Mouse (Mus musculus): Measurements from ENCODE around the gene Cmtm3. TPM values are rescaled to one million over a fixed set of nuclear protein-coding genes. Genes with fewer than 3 reads are reported as not detected.

The Cmtm3 gene
- polyA plus RNA-seq, 1 experiment from 2014 or later, result 23.4 TPM

DNA sequence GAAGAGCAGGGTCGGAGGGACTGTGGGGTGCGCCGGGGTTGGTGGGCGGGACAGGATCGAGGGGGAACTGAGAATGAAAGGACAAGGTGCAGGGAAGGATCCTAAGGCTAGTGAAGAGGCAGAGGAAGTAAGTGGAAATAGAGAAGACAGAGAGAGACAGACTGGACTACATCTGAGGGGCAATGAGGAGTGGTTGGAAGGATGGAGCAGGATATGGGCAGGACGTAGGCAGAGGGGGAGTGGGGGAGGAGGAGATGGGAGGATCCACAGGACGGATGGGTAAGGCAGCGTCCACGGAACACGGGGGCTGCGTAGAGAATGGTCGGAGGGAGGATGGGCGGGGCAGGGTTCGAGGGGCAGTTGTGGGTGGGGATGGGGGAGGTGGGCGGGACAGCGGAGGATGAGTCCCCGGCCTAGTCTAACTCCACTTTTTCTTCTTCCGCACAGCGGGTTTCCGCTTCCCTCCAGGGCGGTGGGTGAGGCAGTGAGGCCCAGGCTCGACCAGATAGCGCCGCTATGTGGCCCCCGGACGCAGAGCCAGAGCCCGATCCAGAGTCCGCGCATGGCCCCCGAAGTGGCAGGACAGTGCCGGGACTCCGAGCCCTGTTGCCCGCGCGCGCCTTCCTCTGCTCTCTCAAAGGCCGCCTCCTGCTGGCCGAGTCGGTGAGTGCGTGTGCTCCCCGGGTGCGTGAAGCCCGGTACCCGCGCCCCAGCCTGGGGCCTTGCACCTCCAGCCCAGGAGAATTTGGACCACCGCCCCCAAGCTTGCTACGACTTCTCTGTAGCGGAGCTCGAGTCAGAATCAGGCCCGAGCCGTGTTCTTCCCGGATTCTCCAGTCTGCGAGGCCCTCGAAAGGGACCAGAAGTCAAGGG is 1.3 kb downstream of the Cmtm3 start:
- peak overlapping the region; percentile 77 for H3K4me2 ChIP-seq (ENCODE audit: low read depth, low read length)
- ATAC-seq (ENCODE audit: low read depth), result peak; percentile 81
- no peaks in the 10 kb centered on the region for H3K9me3 ChIP-seq (ENCODE audit: control insufficient read depth, low read length)
- WGBS, result under 1% methylated on average over 44 of the region's 54 CpGs
- no peaks in the 10 kb centered on the region for H3K4me1 ChIP-seq (ENCODE audit: control insufficient read depth, insufficient read depth, low read length)
- peak overlapping the region; percentile 6; the same call in 1 of the 2 replicates for H3K27ac ChIP-seq (ENCODE audit: low read depth, low read length)
- peak overlapping the region; percentile 49 for H3K4me3 ChIP-seq (ENCODE audit: low read depth, low read length)
- peak overlapping the region; percentile 54 for H3K9ac ChIP-seq (replicated peaks; ENCODE audit: low read depth, low read length)
- H3K27me3 ChIP-seq (ENCODE audit: control insufficient read depth, insufficient read depth, low read length), result no peaks in the 10 kb centered on the region
- H3K36me3 ChIP-seq (ENCODE audit: control insufficient read depth, insufficient read depth, low read length), result no peaks in the 10 kb centered on the region

- peak; percentile 69 for ATAC-seq (ENCODE audit: low read depth)
- WGBS, result under 1% methylated on average over 24 of the region's 24 CpGs
- H3K36me3 ChIP-seq (ENCODE audit: control insufficient read depth, insufficient read depth, low read length), result no peaks in the 10 kb centered on the region
- no peaks in the 10 kb centered on the region for H3K27me3 ChIP-seq (ENCODE audit: control insufficient read depth, insufficient read depth, low read length)
- H3K9ac ChIP-seq (replicated peaks; ENCODE audit: low read depth, low read length), result peak overlapping the region; percentile 54
- H3K4me1 ChIP-seq (ENCODE audit: control insufficient read depth, insufficient read depth, low read length), result no peaks in the 10 kb centered on the region
- no peaks in the 10 kb centered on the region for H3K9me3 ChIP-seq (ENCODE audit: control insufficient read depth, low read length)
- H3K4me2 ChIP-seq (ENCODE audit: low read depth, low read length), result peak overlapping the region; percentile 77
- peak overlapping the region; percentile 6; the same call in 1 of the 2 replicates for H3K27ac ChIP-seq (ENCODE audit: low read depth, low read length)
- peak overlapping the region; percentile 49 for H3K4me3 ChIP-seq (ENCODE audit: low read depth, low read length)
Observed at GRCm38 (mm10) chr8:104341106-104341561, 1.9 kb downstream of the Cmtm3 start.

DNA sequence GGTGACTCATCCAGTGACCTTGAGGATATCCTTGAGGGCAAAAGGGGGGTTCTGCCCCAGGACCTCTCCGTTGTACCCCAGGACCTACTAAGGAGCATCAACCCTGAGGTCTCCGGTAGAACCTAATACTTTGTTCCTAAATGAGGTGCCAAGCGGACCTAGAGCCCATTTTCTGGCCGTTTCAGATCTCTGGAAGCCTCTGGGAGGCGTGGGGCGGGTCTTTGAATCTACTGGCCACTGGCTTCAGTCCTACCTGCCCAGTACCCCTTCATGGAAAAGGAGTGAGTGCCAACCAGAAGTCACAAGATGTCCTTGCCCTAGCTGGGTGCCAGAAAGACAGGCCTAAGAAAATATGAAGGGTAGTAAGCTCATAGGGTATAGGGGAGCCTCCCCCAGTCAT is 2.5 kb downstream of the Cmtm3 start:
- Histone ChIP-seq H3K4me2 (ENCODE audit: low read depth, low read length) (peak overlapping the region; percentile 77; the same call in 1 of the 2 replicates), H3K27me3 (ENCODE audit: control insufficient read depth, insufficient read depth, low read length) (no peaks in the 10 kb centered on the region), H3K9ac (replicated peaks; ENCODE audit: low read depth, low read length) (no peak overlapping the region), H3K4me1 (ENCODE audit: control insufficient read depth, insufficient read depth, low read length) (no peaks in the 10 kb centered on the region), H3K27ac (ENCODE audit: low read depth, low read length) (no peak overlapping the region), H3K9me3 (ENCODE audit: control insufficient read depth, low read length) (no peaks in the 10 kb centered on the region), H3K4me3 (ENCODE audit: low read depth, low read length) (no peak overlapping the region), H3K36me3 (ENCODE audit: control insufficient read depth, insufficient read depth, low read length) (no peaks in the 10 kb centered on the region)
- ATAC-seq (ENCODE audit: low read depth), result no peak
- 48% methylated on average over 6 of the region's 6 CpGs for WGBS

GRCm38 (mm10) chr8:104342426-104342825 is 3.2 kb downstream of the Cmtm3 start:
- H3K9me3 ChIP-seq (ENCODE audit: control insufficient read depth, low read length), result no peaks in the 10 kb centered on the region
- WGBS, result 84% methylated on average over 5 of the region's 5 CpGs

DNA sequence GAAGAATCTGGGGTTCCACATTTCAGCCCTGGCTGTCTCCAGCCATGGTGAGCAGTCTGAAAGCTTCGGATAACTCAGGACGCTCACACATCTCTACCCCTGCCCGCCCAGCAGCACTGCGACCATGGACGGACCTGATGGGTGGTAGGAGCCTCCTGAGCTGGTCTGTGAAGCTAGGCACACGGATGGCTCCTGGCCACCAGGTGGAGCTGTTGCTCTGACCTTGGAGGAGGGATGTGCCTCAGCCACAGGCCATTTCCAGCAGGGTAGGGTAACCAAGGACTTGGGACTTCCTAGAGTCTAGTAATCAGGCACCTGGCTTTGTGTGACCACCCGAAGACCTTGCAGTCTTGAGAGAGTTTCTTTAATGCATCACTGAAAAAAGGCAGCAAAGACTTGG is 4.7 kb downstream of the Cmtm3 start:
- H3K36me3 ChIP-seq (ENCODE audit: control insufficient read depth, insufficient read depth, low read length), result no peaks in the 10 kb centered on the region
- WGBS, result 11% methylated on average over 7 of the region's 7 CpGs

More at GRCm38 (mm10) chr8:104342426-104342825, 3.2 kb downstream of the Cmtm3 start:
- Histone ChIP-seq H3K27me3 (ENCODE audit: control insufficient read depth, insufficient read depth, low read length) (no peaks in the 10 kb centered on the region), H3K4me3 (ENCODE audit: low read depth, low read length) (no peak overlapping the region), H3K9ac (replicated peaks; ENCODE audit: low read depth, low read length) (no peak overlapping the region), H3K27ac (ENCODE audit: low read depth, low read length) (no peak overlapping the region), H3K36me3 (ENCODE audit: control insufficient read depth, insufficient read depth, low read length) (no peaks in the 10 kb centered on the region), H3K4me2 (ENCODE audit: low read depth, low read length) (no peak overlapping the region), H3K4me1 (ENCODE audit: control insufficient read depth, insufficient read depth, low read length) (no peaks in the 10 kb centered on the region)
- ATAC-seq (ENCODE audit: low read depth), result no peak

GRCm38 (mm10) chr8:104344622-104345021 is 5.4 kb downstream of the Cmtm3 start:
- ATAC-seq (ENCODE audit: low read depth), result no peak
- H3K9me3 ChIP-seq (ENCODE audit: control insufficient read depth, low read length), result no peaks in the 10 kb centered on the region
- H3K27ac ChIP-seq (ENCODE audit: low read depth, low read length), result no peak overlapping the region
- 96% methylated on average over 5 of the region's 5 CpGs for WGBS
- no peak overlapping the region for H3K4me2 ChIP-seq (ENCODE audit: low read depth, low read length)
- H3K27me3 ChIP-seq (ENCODE audit: control insufficient read depth, insufficient read depth, low read length), result no peaks in the 10 kb centered on the region
- no peak overlapping the region for H3K9ac ChIP-seq (replicated peaks; ENCODE audit: low read depth, low read length)
- H3K36me3 ChIP-seq (ENCODE audit: control insufficient read depth, insufficient read depth, low read length), result no peaks in the 10 kb centered on the region
- no peaks in the 10 kb centered on the region for H3K4me1 ChIP-seq (ENCODE audit: control insufficient read depth, insufficient read depth, low read length)
- H3K4me3 ChIP-seq (ENCODE audit: low read depth, low read length), result no peak overlapping the region

More for the DNA sequence above, 4.7 kb downstream of the Cmtm3 start:
- Histone ChIP-seq H3K4me1 (ENCODE audit: control insufficient read depth, insufficient read depth, low read length) (no peaks in the 10 kb centered on the region), H3K9me3 (ENCODE audit: control insufficient read depth, low read length) (no peaks in the 10 kb centered on the region), H3K9ac (replicated peaks; ENCODE audit: low read depth, low read length) (no peak overlapping the region), H3K4me3 (ENCODE audit: low read depth, low read length) (no peak overlapping the region), H3K27ac (ENCODE audit: low read depth, low read length) (no peak overlapping the region), H3K4me2 (ENCODE audit: low read depth, low read length) (no peak overlapping the region), H3K27me3 (ENCODE audit: control insufficient read depth, insufficient read depth, low read length) (no peaks in the 10 kb centered on the region)
- peak; percentile 50; the same call in 1 of the 2 replicates for ATAC-seq (ENCODE audit: low read depth)

DNA sequence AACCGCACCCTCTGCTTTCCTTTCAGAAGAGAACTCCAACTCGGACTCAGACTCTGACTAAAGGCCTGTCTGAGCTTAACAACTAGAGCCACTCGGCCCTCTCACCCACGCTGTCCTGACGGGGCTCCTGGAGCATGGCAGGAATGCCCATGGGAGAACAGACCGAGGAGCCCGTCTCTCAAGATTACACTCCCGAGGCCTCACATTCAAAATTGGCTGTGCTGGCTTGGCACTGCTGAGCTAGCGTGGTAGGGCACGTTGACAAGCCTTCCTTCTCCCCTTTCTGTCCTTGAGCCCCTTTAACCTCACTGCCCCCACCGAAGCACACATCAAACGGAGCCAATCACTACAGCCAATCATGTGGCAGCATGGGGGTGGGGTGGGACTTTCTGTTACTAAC is 7.5 kb downstream of the Cmtm3 start:
- WGBS, result 59% methylated on average over 12 of the region's 12 CpGs
- no peak overlapping the region for H3K27ac ChIP-seq (ENCODE audit: low read depth, low read length)
- no peak overlapping the region for H3K4me3 ChIP-seq (ENCODE audit: low read depth, low read length)
- no peaks in the 10 kb centered on the region for H3K4me1 ChIP-seq (ENCODE audit: control insufficient read depth, insufficient read depth, low read length)
- H3K27me3 ChIP-seq (ENCODE audit: control insufficient read depth, insufficient read depth, low read length), result no peaks in the 10 kb centered on the region
- no peak overlapping the region for H3K4me2 ChIP-seq (ENCODE audit: low read depth, low read length)
- no peaks in the 10 kb centered on the region for H3K36me3 ChIP-seq (ENCODE audit: control insufficient read depth, insufficient read depth, low read length)
- H3K9me3 ChIP-seq (ENCODE audit: control insufficient read depth, low read length), result no peaks in the 10 kb centered on the region
- H3K9ac ChIP-seq (replicated peaks; ENCODE audit: low read depth, low read length), result no peak overlapping the region
- ATAC-seq (ENCODE audit: low read depth), result no peak

DNA sequence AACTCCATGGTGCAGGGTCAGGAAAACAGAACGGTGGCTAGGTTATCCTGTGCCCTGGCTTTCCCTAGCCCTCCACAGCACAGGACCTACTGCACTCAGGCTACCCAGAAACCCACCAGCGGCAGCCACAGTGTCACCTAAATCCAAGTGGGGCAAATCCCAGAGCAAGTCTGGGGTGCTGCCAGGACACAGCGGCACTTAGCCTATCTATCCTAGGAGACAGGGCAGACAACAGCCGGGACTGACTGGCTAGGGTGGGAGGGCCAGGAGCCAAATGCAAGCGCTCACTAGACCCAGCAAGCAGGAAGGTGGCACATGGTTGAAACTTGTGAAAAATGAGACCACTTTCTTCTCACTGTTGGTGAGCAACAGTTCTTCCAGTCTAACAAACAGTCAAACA is 9.8 kb downstream of the Cmtm3 start:
- no peak overlapping the region for H3K27ac ChIP-seq (ENCODE audit: low read depth, low read length)
- H3K27me3 ChIP-seq (ENCODE audit: control insufficient read depth, insufficient read depth, low read length), result no peaks in the 10 kb centered on the region
- no peak overlapping the region for H3K9ac ChIP-seq (replicated peaks; ENCODE audit: low read depth, low read length)
- 88% methylated on average over 5 of the region's 5 CpGs for WGBS
- H3K4me1 ChIP-seq (ENCODE audit: control insufficient read depth, insufficient read depth, low read length), result no peaks in the 10 kb centered on the region
- H3K4me2 ChIP-seq (ENCODE audit: low read depth, low read length), result no peak overlapping the region
- no peaks in the 10 kb centered on the region for H3K9me3 ChIP-seq (ENCODE audit: control insufficient read depth, low read length)
- no peaks in the 10 kb centered on the region for H3K36me3 ChIP-seq (ENCODE audit: control insufficient read depth, insufficient read depth, low read length)
- H3K4me3 ChIP-seq (ENCODE audit: low read depth, low read length), result no peak overlapping the region
- ATAC-seq (ENCODE audit: low read depth), result no peak

DNA sequence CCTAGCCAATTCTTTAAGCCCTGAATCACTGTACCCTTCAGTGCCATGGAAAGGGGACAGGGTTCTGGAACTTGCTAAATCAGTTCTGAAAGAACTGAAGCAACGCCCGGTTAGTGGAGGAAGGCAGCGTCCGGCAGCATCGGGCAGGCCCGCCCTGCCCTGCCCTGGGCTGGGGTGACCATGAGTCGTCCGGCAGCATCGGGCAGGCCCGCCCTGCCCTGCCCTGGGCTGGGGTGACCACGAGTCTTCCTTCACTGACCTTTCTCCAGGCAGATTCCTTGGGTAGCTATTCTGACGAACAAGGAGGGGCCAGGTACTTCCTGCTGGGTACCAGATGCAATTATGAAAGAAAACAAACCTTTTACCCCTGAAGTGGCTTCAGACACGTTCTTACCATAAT is 10.8 kb downstream of the Cmtm3 start:
- no peaks in the 10 kb centered on the region for H3K36me3 ChIP-seq (ENCODE audit: control insufficient read depth, insufficient read depth, low read length)
- H3K4me1 ChIP-seq (ENCODE audit: control insufficient read depth, insufficient read depth, low read length), result no peaks in the 10 kb centered on the region
- no peaks in the 10 kb centered on the region for H3K27me3 ChIP-seq (ENCODE audit: control insufficient read depth, insufficient read depth, low read length)
- no peak overlapping the region for H3K4me2 ChIP-seq (ENCODE audit: low read depth, low read length)
- no peak overlapping the region for H3K27ac ChIP-seq (ENCODE audit: low read depth, low read length)
- no peak overlapping the region for H3K4me3 ChIP-seq (ENCODE audit: low read depth, low read length)
- H3K9ac ChIP-seq (replicated peaks; ENCODE audit: low read depth, low read length), result no peak overlapping the region
- 88% methylated on average over 13 of the region's 13 CpGs for WGBS
- H3K9me3 ChIP-seq (ENCODE audit: control insufficient read depth, low read length), result no peaks in the 10 kb centered on the region
- no peak for ATAC-seq (ENCODE audit: low read depth)

Measured in neural tube, embryonic 14.5 days (tissue).